Mouse (Mus musculus) liver, embryonic 12.5 days (tissue): ENCODE data around the gene Iqcc. TPM values are rescaled to one million over a fixed set of nuclear protein-coding genes. Genes with fewer than 3 reads are reported as not detected.

Experiments used
- ATAC-seq: fragments of 200-750 bp; cut with Nextera tagmentation; 2 replicates; pipeline ENCODE4 v1.8.0; 2017; ENCODE audit warnings: moderate number of reproducible peaks, mild to moderate bottlenecking, moderate library complexity
- H3K27ac ChIP-seq: fragments of 300-500 bp; sonication (generic); 2 replicates; pipeline ENCODE4 v1.5.1; 2016; ENCODE audit warnings: mild to moderate bottlenecking
- H3K27me3 ChIP-seq: fragments of 300-500 bp; sonication (generic); replicated peaks from 2 replicates; pipeline ENCODE4 v1.6.1; 2016; ENCODE audit warnings: mild to moderate bottlenecking, moderate library complexity
- H3K36me3 ChIP-seq: fragments of 300-500 bp; sonication (generic); 2 replicates; pipeline ENCODE4 v1.6.1; 2016; ENCODE audit warnings: mild to moderate bottlenecking, moderate library complexity
- H3K4me1 ChIP-seq: fragments of 300-500 bp; sonication (generic); 2 replicates; pipeline ENCODE4 v1.6.1; 2016
- H3K4me2 ChIP-seq: fragments of 300-500 bp; sonication (generic); 2 replicates; pipeline ENCODE4 v1.6.1; 2016; ENCODE audit warnings: mild to moderate bottlenecking, moderate library complexity
- H3K4me3 ChIP-seq: fragments of 300-500 bp; sonication (generic); 2 replicates; pipeline ENCODE4 v1.5.1; 2016; ENCODE audit warnings: mild to moderate bottlenecking, moderate library complexity
- H3K9ac ChIP-seq: fragments of 300-500 bp; sonication (generic); 2 replicates; pipeline ENCODE4 v1.6.1; 2016; ENCODE audit warnings: mild to moderate bottlenecking, moderate library complexity
- H3K9me3 ChIP-seq: fragments of 300-500 bp; sonication (generic); replicated peaks from 2 replicates; pipeline ENCODE4 v1.6.1; 2016; ENCODE audit warnings: mild to moderate bottlenecking, moderate library complexity
- WGBS: fragments of 180-500 bp; shearing (Covaris S2); methylation state at CpG from one replicate; pipeline ENCODE4 v1.1.7; 2016; ENCODE audit not compliant: insufficient replicate concordance; 5-methylcytosine and 5-hydroxymethylcytosine counted together
- polyA plus RNA-seq: library from polyadenylated mRNA; unstranded; fragments of >200 nt; fragmentation: Nextera tagmentation; extraction: Ambion mirVana; gene quantifications from 2 replicates; pipeline ENCODE4 v1.2.1, GENCODE M21; 2016

Iqcc gene
- polyA plus RNA-seq, 1 experiment from 2014 or later: 14.7 TPM

GRCm38 (mm10) chr4:129620419-129621282 is 1.8 kb upstream of the Iqcc start:
- WGBS: 79% methylated on average over 11 of the region's 11 CpGs
- Histone ChIP-seq H3K27me3 (no peaks in the 10 kb centered on the region), H3K4me1 (peaks cover 61% of the 10 kb centered on the region), H3K36me3 (peaks cover 19% of the 10 kb centered on the region), H3K4me2 (no peak overlapping the region), H3K27ac (no peak overlapping the region), H3K4me3 (no peak overlapping the region), H3K9me3 (no peaks in the 10 kb centered on the region), H3K9ac (no peak overlapping the region)
- no peak for ATAC-seq

DNA sequence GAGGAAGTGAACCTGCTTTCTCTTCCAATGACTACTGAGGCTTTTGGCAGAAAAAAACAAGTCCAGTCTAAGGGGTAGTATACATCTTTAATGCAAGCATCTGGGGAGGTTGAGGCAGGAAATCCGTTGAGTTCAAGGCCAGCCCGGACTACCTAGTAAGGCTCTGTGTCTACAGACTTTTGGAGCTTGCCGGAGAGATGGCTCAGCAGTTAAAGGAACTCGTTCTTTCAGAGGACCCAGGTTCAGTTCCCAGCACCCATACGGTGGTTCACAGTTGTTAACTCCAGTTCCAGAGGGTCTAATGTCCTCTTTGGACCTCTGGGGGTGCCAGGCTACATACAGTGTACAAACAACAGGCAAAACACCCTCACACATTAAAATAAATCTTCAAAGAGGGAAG is 868 bp downstream of the Iqcc start:
- Histone ChIP-seq H3K27me3 (no peaks in the 10 kb centered on the region), H3K4me3 (peak overlapping the region; percentile 74), H3K4me2 (peak overlapping the region; percentile 91), H3K4me1 (peaks cover 37% of the 10 kb centered on the region), H3K36me3 (peaks cover 28% of the 10 kb centered on the region), H3K9me3 (no peaks in the 10 kb centered on the region), H3K27ac (peak overlapping the region; percentile 82), H3K9ac (peak overlapping the region; percentile 86)
- WGBS: 86% methylated on average over 5 of the region's 5 CpGs
- ATAC-seq: no peak

DNA sequence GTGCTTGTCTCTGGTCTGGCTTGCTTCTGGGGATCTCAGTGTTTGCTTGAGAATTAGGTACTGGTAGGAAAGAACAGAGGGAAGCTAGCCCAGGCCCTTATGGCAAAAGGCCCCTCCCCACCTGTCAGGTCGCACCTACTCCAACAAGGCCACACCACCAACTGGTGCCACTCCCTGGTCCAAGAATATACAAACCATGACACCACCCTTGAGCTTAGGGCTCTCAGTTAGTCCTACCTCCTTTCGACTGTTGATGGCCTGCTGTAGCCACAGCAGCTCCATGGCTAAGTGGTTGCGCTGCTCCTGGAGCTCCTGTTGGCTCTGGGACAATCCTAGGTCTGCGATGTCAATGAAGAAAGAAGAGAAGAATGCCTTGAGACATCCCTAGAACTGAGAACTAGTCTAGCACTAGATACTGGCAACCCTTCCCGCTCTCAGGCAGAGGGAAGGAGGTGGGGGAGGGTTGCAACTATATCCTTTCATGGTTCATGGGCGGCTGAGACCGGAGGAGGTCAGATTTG is 1.7 kb downstream of the Iqcc start:
- 87% methylated on average over 7 of the region's 7 CpGs for WGBS
- no peak for ATAC-seq

GRCm38 (mm10) chr4:129616631-129617030 is 2.3 kb downstream of the Iqcc start:
- Histone ChIP-seq H3K9me3 (no peaks in the 10 kb centered on the region), H3K27ac (no peak overlapping the region), H3K4me3 (no peak overlapping the region), H3K36me3 (peaks cover 28% of the 10 kb centered on the region), H3K4me2 (no peak overlapping the region), H3K27me3 (no peaks in the 10 kb centered on the region), H3K4me1 (peaks cover 27% of the 10 kb centered on the region), H3K9ac (no peak overlapping the region)
- WGBS: 86% methylated on average over 3 of the region's 3 CpGs
- ATAC-seq: no peak

More for the DNA sequence above, 1.7 kb downstream of the Iqcc start:
- Histone ChIP-seq H3K9me3 (no peaks in the 10 kb centered on the region), H3K27ac (no peak overlapping the region), H3K4me3 (no peak overlapping the region), H3K9ac (no peak overlapping the region), H3K4me2 (no peak overlapping the region), H3K36me3 (peaks cover 28% of the 10 kb centered on the region), H3K27me3 (no peaks in the 10 kb centered on the region), H3K4me1 (peaks cover 29% of the 10 kb centered on the region)

- Histone ChIP-seq H3K27ac (no peak overlapping the region), H3K9ac (no peak overlapping the region), H3K9me3 (no peaks in the 10 kb centered on the region), H3K4me1 (peaks cover 21% of the 10 kb centered on the region), H3K27me3 (no peaks in the 10 kb centered on the region), H3K36me3 (peaks cover 28% of the 10 kb centered on the region), H3K4me3 (no peak overlapping the region), H3K4me2 (no peak overlapping the region)
- no peak for ATAC-seq
- 81% methylated on average over 9 of the region's 9 CpGs for WGBS
Observed at GRCm38 (mm10) chr4:129615801-129616290, 3.1 kb downstream of the Iqcc start.

GRCm38 (mm10) chr4:129614093-129614492 is 4.8 kb downstream of the Iqcc start, which contains the start of gene Dcdc2b:
Dcdc2b (minus strand) TSS chr4:129614257.
- H3K9me3 ChIP-seq: no peaks in the 10 kb centered on the region

DNA sequence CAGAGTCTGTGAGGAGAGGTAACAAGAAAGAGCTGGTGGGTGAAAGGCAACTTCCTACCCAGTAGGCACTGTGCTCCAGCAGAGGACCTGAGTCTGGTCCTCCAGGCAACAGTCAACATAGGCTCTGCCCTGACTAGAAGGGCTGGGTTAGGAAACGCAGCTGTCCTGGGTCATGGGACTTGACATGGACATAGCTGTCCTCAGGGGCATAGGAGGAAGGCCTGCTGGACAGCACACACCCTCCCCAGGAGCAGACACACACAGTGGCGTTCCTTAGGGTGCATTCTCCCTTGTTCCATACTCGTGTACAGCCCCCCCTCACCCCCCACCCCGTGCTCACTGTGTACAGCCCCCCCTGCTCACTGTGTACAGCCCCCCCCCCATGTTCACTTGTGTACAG is 8.4 kb downstream of the Iqcc start:
- Histone ChIP-seq H3K9ac (no peak overlapping the region), H3K4me1 (peaks cover 15% of the 10 kb centered on the region), H3K27ac (no peak overlapping the region), H3K36me3 (peaks cover 49% of the 10 kb centered on the region), H3K27me3 (no peaks in the 10 kb centered on the region), H3K9me3 (no peaks in the 10 kb centered on the region), H3K4me3 (no peak overlapping the region), H3K4me2 (no peak overlapping the region)
- WGBS: 64% methylated on average over 4 of the region's 4 CpGs
- ATAC-seq: no peak

More at GRCm38 (mm10) chr4:129614093-129614492, 4.8 kb downstream of the Iqcc start, which contains the start of gene Dcdc2b:
- peaks cover 16% of the 10 kb centered on the region for H3K4me1 ChIP-seq
- H3K36me3 ChIP-seq: peaks cover 42% of the 10 kb centered on the region
- no peak within 1 kb of the TSS for H3K4me2 ChIP-seq
- ATAC-seq: no peak
- no peaks in the 10 kb centered on the region for H3K27me3 ChIP-seq
- H3K9ac ChIP-seq: no peak within 1 kb of the TSS
- 78% methylated on average over 6 of the region's 6 CpGs for WGBS
- H3K27ac ChIP-seq: no peak within 1 kb of the TSS
- H3K4me3 ChIP-seq: no peak within 1 kb of the TSS

DNA sequence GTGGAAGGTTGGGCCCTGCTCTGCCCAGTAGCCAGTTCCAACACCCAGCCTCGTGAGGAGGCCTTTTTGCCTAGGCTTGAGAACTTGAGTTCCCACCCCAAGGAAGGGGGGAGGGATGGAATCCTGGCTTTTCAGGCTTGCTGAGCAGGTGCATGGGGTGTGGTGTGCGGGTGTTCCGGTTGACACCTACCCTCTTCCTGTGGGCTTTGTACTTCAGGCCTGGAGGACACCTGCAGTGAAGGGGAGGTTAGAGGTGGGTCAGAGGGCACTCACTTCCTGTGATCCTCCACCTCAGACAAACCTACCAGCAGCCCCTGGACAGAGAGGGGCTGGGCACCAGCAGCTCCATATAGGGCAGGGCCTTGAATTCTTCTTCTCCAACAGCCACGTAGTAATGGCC is 8.9 kb downstream of the Iqcc start:
- WGBS: 78% methylated on average over 4 of the region's 4 CpGs
- Histone ChIP-seq H3K36me3 (peaks cover 54% of the 10 kb centered on the region), H3K9ac (no peak overlapping the region)

GRCm38 (mm10) chr4:129609139-129609631 is 9.7 kb downstream of the Iqcc start:
- 71% methylated on average over 12 of the region's 12 CpGs for WGBS
- Histone ChIP-seq H3K9ac (no peak overlapping the region), H3K36me3 (peaks cover 60% of the 10 kb centered on the region), H3K27me3 (no peaks in the 10 kb centered on the region), H3K9me3 (no peaks in the 10 kb centered on the region), H3K4me3 (no peak overlapping the region), H3K4me1 (peaks cover 15% of the 10 kb centered on the region), H3K4me2 (no peak overlapping the region), H3K27ac (peak overlapping the region; percentile 2)
- ATAC-seq: no peak; the same call in 1 of the 2 replicates

More for the DNA sequence above, 8.9 kb downstream of the Iqcc start:
- no peaks in the 10 kb centered on the region for H3K9me3 ChIP-seq
- no peak overlapping the region for H3K4me3 ChIP-seq
- ATAC-seq: no peak
- H3K4me2 ChIP-seq: no peak overlapping the region
- peak overlapping the region; percentile 2; the same call in 1 of the 2 replicates for H3K27ac ChIP-seq
- peaks cover 15% of the 10 kb centered on the region for H3K4me1 ChIP-seq
- no peaks in the 10 kb centered on the region for H3K27me3 ChIP-seq

- 37% methylated on average over 7 of the region's 7 CpGs for WGBS
- Histone ChIP-seq H3K36me3 (peaks cover 61% of the 10 kb centered on the region), H3K4me3 (no peak overlapping the region), H3K9ac (0 out of 2 replicates have a peak overlapping the region, but pooled peaks have one; percentile 15), H3K4me1 (peaks cover 16% of the 10 kb centered on the region), H3K27ac (peak overlapping the region; percentile 80), H3K27me3 (no peaks in the 10 kb centered on the region), H3K9me3 (no peaks in the 10 kb centered on the region), H3K4me2 (peak overlapping the region; percentile 14)
- ATAC-seq: peak; percentile 89
Observed at GRCm38 (mm10) chr4:129608426-129609025, 10.4 kb downstream of the Iqcc start.

DNA sequence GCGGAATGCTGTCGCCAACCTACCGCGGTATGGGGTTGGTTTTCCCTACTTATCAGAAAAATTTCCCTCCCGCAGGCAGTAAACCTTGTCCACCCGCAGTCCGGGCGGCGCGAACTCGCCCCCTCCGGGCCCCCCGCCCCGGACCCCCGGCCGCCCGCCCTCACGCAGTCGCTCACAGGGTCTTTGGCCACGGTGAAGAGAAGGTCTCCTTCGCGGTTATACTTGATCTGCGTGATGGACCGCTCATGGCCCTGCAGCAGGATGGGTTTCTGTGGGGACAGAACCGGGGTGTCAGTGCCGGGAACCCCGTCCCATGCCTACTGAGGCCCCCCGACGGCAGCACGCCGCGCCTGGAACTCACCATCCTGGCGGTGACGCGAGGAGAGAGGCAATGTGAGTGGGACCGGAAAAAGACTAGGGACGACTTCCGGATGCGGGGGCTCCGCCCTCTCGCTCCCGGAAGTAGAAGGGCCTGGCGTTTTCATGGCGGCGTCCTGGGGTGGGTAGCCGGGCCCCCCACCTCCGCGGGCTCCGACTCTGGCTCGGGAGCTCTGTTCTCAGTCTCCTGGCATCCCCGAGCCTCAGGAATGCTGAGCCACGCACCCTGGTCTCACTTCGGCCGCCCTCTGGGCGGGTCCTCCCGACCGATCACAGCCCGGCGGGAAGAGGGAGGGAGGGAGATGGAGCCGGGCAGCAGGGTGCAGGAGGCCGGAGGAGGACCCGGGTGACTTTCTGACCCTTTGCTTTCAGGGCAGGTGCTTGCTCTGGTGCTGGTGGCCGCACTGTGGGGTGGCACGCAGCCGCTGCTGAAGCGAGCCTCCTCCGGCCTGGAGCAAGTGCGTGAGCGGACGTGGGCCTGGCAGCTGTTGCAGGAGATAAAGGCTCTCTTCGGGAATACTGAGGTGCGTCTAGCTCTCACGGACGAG is 18.4 kb downstream of the Iqcc start, which contains the start of the genes Eif3i and Tmem234:
Eif3i (minus strand) TSS at position 416 of the 926 bp plus-strand sequence.
Tmem234 (plus strand) TSS at position 436 of the 926 bp plus-strand sequence.
- whole genome bisulfite sequencing: 1% methylated on average over 74 of the region's 74 CpGs
- Histone ChIP-seq H3K4me3 (peak within 1 kb of the TSS; percentile 96), H3K9me3 (no peaks in the 10 kb centered on the region), H3K4me1 (peaks cover 40% of the 10 kb centered on the region), H3K27ac (peak within 1 kb of the TSS; percentile 90), H3K27me3 (no peaks in the 10 kb centered on the region), H3K36me3 (peaks cover 77% of the 10 kb centered on the region), H3K9ac (peak within 1 kb of the TSS; percentile 96), H3K4me2 (peak within 1 kb of the TSS; percentile 94)
- ATAC-seq: peak; percentile 90
